Mouse (Mus musculus) megakaryocyte-erythroid progenitor cell, adult 5-6 weeks (primary cell): ENCODE measurements at regions not wholly inside any gene's neighbourhood (a gene's known extent, or its start where the extent isn't known, plus 50 kb on each side); places are given as distances from the start of the nearest gene placed in this dataset.

Experiments
- ATAC-seq: replicated peaks from 2 replicates; pipeline ENCODE4 v1.8.0; 2016; ENCODE audit warnings: mild to moderate bottlenecking, inconsistent platforms; ENCODE audit not compliant: severe bottlenecking, poor library complexity, low FRiP score, low TSS enrichment

DNA sequence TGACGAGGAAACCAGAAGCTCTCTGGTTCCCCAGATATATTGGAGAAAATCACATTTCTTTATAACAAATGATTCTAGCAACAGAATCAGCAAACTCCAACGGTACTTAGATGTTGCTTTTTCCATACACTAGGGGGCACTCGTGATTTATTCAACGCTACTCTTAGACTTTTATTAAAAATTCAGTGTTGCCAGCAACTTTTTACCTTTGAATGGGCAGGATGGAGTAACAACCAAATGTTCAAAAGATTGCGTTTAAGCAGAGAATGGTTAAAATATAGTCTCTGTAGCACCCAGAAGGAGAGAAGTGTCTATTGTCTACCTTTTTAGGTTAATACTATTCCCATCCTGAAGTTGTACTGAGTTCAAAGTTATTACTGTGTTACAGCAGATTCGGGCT lies 715.4 kb upstream of the Cblb start:
- peak; percentile 71; the same call in 1 of the 2 replicates for ATAC-seq

DNA sequence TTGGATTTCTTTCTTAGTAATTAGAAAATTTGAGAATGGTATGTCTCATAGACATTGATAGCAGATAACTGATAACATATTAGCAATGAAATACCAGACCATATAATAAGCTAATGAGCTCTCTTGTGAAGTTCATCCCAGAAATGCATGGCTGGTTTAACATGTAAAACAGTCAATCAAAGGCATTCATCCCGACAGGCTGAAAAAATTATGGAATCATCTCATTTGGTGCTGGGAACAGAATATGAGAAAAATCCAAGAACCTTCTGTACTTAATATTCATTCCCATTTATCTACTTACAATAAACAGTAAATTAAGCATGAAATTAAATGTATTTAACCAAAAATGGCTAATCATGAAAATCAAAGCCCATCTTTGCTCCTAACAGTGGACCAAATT lies 698.8 kb upstream of the Cblb start:
- no peak for ATAC-seq

DNA sequence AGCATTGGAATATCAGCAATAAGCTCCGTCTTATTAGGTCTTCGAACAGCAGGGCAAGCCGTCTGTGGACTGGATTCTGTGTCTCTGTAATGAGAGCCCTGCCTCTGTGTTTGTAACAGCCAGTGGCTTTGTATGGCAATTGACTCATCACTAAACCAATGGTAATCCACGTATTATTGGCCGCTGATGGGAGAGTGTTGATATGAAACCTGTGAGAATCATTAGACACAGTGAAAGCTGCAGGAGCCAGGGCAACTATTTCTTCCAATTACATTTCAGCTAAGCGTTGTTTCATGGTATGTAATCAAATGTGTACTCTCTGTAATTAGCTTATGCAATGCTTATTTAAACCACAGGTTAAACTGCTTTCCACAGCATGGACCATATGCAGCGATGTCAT lies 696.1 kb upstream of the Cblb start:
- no peak for ATAC-seq

DNA sequence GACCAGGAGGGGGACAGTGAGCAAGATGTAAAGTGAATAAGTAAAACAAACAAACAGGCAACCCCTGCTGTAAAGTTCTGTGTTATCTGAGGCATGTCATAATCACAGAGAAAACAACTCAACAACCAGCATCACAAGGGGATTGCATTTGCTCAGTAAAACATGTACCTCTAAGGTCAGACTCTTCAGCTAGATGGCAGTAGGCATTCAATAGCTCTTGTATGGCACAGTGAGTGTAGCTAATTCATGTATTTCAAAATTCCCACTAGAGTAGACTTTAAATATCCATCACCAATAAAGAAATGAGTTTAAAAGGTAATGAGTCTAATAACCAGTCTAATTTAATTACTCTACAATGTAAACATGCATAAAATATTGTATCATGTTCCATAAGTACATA lies 683.9 kb upstream of the Cblb start:
- ATAC-seq = no peak

DNA sequence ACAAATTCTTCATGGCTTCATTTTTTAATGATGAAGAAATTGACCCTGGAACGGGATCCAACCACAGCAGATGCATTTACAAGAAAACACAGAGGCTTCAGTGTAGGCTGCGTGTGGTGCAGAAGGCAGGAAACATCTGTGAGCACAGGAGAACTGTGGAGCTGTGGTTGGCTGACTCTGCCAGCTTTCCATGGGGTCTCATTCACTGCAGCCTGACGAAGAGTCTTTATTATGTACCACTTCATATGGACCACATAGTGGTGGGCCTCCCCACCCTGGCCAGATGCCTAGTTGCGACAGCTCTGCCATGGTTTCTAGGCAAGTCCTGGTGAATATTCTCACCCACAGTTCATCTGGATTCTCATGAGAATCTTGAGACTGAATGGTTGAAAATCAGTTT lies 678.9 kb upstream of the Cblb start:
- ATAC-seq = no peak

DNA sequence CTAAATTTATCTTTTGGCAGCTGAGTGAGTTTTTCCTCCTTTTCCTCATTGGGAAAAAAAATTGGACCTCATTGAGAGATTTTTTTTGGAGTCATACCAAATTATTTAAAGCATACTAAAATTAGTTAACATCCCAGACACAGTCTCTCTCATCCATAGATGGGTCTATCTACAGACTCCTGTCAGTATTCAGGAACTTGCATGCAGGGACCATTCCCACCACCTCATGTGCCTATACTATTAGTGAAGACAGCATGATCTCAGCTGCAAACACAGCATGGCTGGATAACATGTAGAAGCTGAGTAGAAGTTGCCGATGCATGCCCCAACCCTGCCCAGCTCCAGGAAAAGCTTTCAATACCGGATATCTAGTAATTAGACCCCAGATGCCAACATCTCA lies 677.2 kb upstream of the Cblb start:
- ATAC-seq = no peak

DNA sequence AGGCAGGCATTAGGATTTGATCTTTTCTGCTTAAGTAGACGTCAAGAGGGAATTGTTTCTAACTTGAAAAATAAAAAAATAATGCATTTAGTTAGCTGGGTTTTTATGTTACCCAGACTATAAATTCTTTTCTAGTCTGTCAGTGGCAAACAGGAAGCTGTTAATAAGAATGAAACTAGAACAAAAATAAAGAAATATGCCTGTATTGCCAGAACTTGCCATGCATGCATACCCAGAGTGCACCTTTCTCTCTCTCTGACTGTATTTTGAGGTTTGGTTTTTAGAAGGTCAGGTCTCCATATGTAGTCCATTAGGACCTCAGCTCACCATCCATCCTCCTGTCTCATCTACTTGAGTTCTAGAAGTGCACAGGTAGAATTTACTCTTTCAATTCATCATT lies 661.0 kb upstream of the Cblb start:
- ATAC-seq = no peak

DNA sequence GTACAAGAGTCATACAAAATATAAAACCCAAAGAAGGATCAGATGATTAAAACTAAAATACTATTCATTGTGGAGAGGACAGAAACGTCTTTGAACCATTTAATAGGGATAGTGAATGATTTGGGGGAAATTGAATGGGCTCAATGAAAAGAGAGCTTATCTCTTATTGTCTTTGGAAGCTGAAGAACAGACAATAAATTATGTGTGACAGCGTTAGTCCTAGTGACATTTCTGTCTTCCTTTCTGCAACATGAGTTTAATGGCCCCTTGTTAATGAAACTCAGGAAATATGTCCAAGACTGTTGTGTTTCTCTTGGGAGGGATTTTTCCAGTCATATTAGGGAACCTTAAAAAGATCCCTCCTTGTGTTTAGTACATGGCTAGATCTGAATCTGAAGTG lies 644.6 kb upstream of the Cblb start:
- ATAC-seq = no peak

DNA sequence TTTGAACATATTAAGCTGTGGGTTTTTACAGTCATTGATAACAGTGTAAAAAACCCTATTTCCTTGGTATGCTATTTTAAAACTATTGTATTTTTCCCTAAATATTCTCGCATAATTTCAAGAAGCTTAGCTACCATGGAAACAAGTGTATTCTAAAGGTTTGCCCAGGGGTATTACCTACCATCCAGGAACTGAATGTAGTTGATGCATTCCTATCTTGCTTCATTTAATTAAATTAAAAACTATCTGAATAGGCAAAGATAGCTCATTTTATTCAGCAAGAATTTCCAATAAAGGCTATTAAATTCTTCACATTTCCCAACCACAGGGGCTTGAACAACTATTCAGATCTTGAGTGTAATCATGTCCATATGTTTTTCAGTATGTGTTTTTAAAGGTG lies 643.5 kb upstream of the Cblb start:
- no peak for ATAC-seq

DNA sequence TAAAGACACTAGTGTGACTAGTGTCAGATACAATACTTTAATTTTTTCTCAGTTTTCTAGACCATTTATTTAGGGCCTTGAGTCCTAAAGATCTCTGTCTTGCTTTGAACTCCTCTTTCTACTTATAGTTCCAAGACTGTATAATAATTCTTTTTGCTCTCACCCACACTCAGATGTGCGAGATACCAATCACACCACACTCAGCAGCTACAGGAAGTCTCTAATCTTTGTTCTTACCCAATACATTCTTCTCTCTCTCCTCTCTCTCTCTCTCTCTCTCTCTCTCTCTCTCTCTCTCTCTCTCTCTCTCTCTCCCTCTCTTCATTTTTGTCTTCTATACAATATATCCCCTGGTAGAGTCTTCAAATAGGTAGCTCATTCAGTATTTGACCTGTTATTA lies 637.2 kb upstream of the Cblb start:
- no peak for ATAC-seq
